8 mouse cellular contexts compared by ENCODE assay signal in the genomic region with DNA sequence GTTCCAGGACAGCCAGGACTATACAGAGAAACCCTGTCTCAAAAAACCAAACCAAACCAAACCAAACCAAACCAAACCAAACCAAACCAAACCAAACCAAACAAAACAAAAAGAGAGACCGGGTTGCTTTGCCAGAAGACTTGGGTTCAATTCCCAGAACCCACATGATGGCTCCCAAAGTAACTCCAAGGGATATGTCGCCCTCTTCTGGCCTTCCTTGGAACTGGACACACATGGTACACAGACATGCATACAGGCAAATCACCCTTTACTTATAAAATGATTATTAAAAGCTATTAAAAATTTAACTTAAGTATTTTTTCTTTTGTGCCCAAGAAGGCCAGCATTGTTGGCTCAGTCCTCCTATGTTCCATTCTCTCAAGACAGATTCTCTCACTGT. TPM values are rescaled to one million over a fixed set of nuclear protein-coding genes. Genes with fewer than 3 reads are reported as not detected.
DNase-seq lines count a peak whose midpoint lies in the region; ATAC-seq and TF ChIP-seq lines count a peak whose summit lies in the region.
"Had no signal": no experiment of that assay in that cellular context is flagged by ENCODE, and none has a peak within 500 bp of the region (broad histone marks: within the 10 kb centered on the region; RNA-seq: fewer than 3 reads in every experiment).

No protein-coding gene starts in this region.

- POLR2A ChIA-PET in Patski (lab: Charles Lee): no interaction called here

- no peak overlapping the region for H3K27ac ChIP-seq in kidney, embryonic 16.5 days (ENCODE audit: low read length)

- H3K4me3 ChIP-seq in kidney, embryonic 16.5 days (ENCODE audit: low read length): no peak overlapping the region
- no peak overlapping the region for H3K4me3 ChIP-seq in E14TG2a.4 (replicated peaks; ENCODE audit: low read length)

- intact Hi-C loops in left cerebral cortex, postnatal 10 days (cut with DNase I): loop anchor here (5.0 kb wide), 1 partner anchor 103 kb away; the partner anchor contains the start of gene Armcx1

- H3K4me2 ChIP-seq in kidney, embryonic 16.5 days (replicated peaks; ENCODE audit: low read depth, low read length): no peak overlapping the region

- no peaks in the 10 kb centered on the region for H3K9me3 ChIP-seq in kidney, embryonic 16.5 days (ENCODE audit: low read length)
- no peaks in the 10 kb centered on the region for H3K9me3 ChIP-seq in E14TG2a.4 (ENCODE audit: low read length)

- no peaks in the 10 kb centered on the region; the same call in 1 of the 2 replicates for H3K27me3 ChIP-seq in kidney, embryonic 16.5 days (ENCODE audit: insufficient read depth, low read length)
- H3K27me3 ChIP-seq in E14TG2a.4 (ENCODE audit: insufficient read depth, low read length) (no peaks in the 10 kb centered on the region), Patski (peaks cover 5% of the 10 kb centered on the region)

- no peak overlapping the region for H3K9ac ChIP-seq in kidney, embryonic 16.5 days (replicated peaks; ENCODE audit: low read length)

- DNase-seq in kidney, postnatal 10 days: peak; percentile 24
- DNase-seq in Patski (ENCODE audit: low read depth, low spot score): no peak
- peak; percentile 46 for DNase-seq in lung, postnatal 36 days
- DNase-seq in left cerebral cortex, postnatal 10 days (ENCODE audit: extremely low spot score in 1 of 2, low spot score in 2 of 2): no peak
- no peak for DNase-seq in MN1 (ENCODE audit: low spot score)
- DNase-seq: cerebellum, adult 2 months had no signal

- TF ChIP-seq CTCF in E14TG2a.4 (conservative IDR thresholded peaks at IDR 0.05; ENCODE audit: low read length) (peak; percentile 51), Patski (IDR thresholded peaks at IDR 0.05) (peak; percentile 52)

- no peaks in the 10 kb centered on the region for H3K36me3 ChIP-seq in kidney, embryonic 16.5 days (ENCODE audit: insufficient read depth, low read length)
- H3K36me3 ChIP-seq in E14TG2a.4 (ENCODE audit: insufficient read depth, low read length): no peaks in the 10 kb centered on the region

- 0 out of 2 replicates have a peak, but pooled peaks cover 4% of the 10 kb centered on the region for H3K4me1 ChIP-seq in kidney, embryonic 16.5 days (ENCODE audit: insufficient read depth, low read length)
- H3K4me1 ChIP-seq in E14TG2a.4 (replicated peaks; ENCODE audit: low read depth, low read length): peaks cover 21% of the 10 kb centered on the region

- CTCF ChIA-PET in Patski (lab: Charles Lee): interaction anchor here (1.0 to 1.5 kb wide), 2 partner anchors 10 to 115 kb away, joined by 3 to 6 read pairs; no protein-coding TSS in a partner anchor

- ATAC-seq in kidney, embryonic 16.5 days (ENCODE audit: low FRiP score, low TSS enrichment): no peak
- ATAC-seq in Patski: no peak

- in situ Hi-C loops in Patski (cut with MboI; ENCODE audit: low pct_unique_long_range_greater_than_20kb): no loop called here

- WGBS in kidney, embryonic 16.5 days: 77% methylated on average over 2 of the region's 2 CpGs

RNA-seq across cellular contexts. Expression of gene Hnrnph2, which starts 13.3 kb away (rescaled TPM):
- polyA plus RNA-seq in kidney, embryonic 16.5 days (2015; fragmentation: Nextera tagmentation; extraction: Ambion mirVana): 168 and 172 TPM in 2 replicates
- 133 TPM for polyA plus RNA-seq in Patski (2021)
- total RNA-seq in left cerebral cortex, postnatal 10 days (2021): 100 to 1,000 TPM; 132 to 133 TPM

RNA-seq across cellular contexts. Expression of gene Gla, which starts 13.4 kb away (rescaled TPM):
- polyA plus RNA-seq in kidney, embryonic 16.5 days (2015; fragmentation: Nextera tagmentation; extraction: Ambion mirVana): 5.2 and 7.0 TPM in 2 replicates
- 26.9 TPM for polyA plus RNA-seq in Patski (2021)
- total RNA-seq in left cerebral cortex, postnatal 10 days (2021): 1 to 10 TPM; 8.8 to 9.2 TPM

RNA-seq across cellular contexts. Expression of gene Rpl36a, which starts 28.9 kb away (rescaled TPM):
- 332 and 341 TPM in 2 replicates for polyA plus RNA-seq in kidney, embryonic 16.5 days (2015; fragmentation: Nextera tagmentation; extraction: Ambion mirVana)
- 555 TPM for polyA plus RNA-seq in Patski (2021)
- total RNA-seq in left cerebral cortex, postnatal 10 days (2021): 100 to 1,000 TPM; 157 to 158 TPM

RNA-seq across cellular contexts. Expression of gene Btk, which starts 30.9 kb away (rescaled TPM):
- 0.94 and 1.0 TPM in 2 replicates for polyA plus RNA-seq in kidney, embryonic 16.5 days (2015; fragmentation: Nextera tagmentation; extraction: Ambion mirVana)
- polyA plus RNA-seq in Patski (2021): not detected
- 1 to 10 TPM in 1 of 2 experiments, under 1 TPM in 1; 0.93 to 1.6 TPM for total RNA-seq in left cerebral cortex, postnatal 10 days (2021)

Comparison
In these comparisons a context has a peak if more than half of its experiments do, and no peak if none do; other contexts are left out.
1. DNase-seq: peak in kidney, postnatal 10 days (single experiment) and lung, postnatal 36 days (single experiment); none in Patski (single experiment), left cerebral cortex, postnatal 10 days (0 of 2) and MN1 (single experiment).